Mouse (Mus musculus) B cell, adult 2 months (primary cell): ENCODE results near the gene C1qtnf1.

ENCODE experiments used
- DNase-seq, 2 experiments: peaks; one replicate each; pipeline ENCODE4 v3.0.0; 2022

The C1qtnf1 gene

DNA sequence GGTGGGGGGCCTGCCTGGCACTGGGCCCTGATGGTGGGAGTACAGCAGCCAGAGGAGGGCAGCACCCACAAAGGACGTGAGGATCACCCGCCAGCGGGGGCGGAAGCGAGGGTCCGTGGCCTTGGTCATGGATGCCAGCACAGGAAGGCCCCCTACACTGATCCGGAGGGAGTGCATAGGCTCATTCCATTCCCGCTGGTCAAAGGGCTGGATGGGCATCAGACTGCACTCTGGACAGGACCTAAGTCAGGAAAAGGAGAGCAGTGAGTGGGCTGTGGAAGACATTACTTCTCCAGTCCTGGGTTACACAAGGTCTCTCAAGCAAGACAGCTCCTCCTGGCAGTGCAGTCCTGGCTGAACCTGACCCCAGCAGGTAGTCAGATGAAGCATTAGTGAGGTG, 16.7 kb upstream of the C1qtnf1 start:
- DNase-seq, result no peak

DNA sequence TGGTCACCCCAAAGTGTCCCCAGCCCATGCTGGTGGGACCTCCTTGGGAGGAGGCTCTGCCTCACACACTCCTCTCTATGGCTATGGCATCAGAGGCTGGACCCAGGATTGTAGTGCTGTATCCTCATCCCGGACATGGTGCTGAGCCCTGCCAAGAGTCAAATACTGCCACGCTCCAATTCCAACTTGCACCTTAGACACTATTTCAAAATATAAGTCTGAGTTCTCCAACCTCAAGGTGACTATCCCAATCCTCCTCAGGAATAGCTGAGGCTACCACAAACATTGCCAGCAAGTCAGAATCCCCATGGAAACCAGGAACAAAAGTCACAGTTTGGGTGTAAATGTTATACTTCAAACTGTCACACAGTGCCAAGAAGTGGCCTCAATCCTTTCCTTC, 15.4 kb upstream of the C1qtnf1 start:
- no peak for DNase-seq

DNA sequence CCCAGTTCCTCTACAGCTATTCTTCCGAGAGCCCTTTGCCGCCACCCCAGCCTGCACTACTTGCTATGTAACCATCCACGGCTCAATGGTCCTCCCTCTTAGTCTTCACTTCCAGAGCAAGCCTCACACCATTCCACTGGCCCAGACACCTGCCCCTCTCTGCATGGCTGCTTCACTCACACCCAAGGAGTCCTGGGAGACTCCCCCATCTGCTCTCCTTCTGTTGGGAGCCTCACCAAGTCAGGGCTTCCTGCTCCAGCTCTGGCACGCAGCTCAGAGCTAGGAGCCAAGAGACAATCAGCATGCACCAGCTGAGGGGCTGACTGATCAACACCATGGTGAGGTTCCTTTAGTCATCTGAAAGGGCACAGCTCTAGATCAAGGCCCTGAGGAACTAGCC, 14.9 kb upstream of the C1qtnf1 start:
- no peak for DNase-seq

DNA sequence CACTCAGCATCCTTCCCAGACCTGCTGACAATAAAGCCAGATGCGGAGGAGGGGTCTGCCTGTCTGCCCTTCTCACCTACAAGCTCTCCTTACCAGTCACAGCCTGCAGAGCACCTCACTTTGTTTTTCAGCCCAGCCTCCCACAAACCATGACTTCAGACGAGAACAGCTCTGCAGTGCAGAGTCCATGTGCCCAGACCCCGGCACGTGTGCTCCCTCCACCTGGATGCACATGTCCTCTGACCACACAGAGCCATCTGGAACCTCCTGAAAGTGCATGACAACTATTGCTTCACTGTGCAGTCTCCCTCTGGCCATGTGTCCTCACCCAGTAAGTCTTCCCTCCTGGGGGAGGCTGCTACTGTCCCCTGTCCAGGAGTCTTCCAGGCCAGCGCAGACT, 13.7 kb upstream of the C1qtnf1 start:
- DNase-seq, result no peak

DNA sequence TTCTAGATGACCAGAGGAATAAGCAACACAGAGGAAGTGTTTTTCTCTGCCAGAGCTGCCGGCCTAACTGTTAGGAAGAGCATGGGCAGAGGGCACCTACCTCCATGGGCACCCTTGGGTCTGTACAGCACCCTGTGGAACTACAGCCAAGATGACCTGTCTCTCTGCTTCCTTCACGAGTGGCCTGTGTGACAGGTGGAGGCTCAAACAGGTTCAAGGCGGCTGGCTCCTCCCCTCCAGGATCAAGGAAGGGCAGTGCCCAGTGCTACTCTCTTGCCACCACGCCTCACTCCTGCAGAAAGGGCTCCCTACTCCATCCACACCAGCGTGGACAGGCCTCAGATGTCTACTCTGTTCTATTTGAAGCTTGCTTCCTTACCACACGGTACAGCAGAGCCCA, 12.4 kb upstream of the C1qtnf1 start:
- no peak for DNase-seq

DNA sequence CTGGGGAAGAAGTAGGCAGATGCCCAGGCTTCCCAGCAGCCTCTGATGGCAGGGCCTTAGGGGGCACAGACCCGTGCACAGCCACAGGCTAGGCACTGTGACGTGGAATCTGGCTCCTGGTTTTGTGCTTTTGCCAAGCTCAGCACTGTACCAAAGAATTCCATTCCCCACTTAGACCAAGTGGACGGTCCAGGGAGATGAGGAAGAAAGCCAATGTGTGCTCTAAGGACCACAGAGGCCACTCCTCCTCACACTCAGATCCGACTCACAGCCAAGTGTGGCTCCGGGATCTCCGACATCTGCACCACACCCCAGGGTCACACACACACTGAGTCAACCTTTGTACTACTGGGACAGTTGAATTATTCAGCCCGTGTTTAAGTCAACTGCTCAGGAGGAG, 12.0 kb upstream of the C1qtnf1 start:
- DNase-seq, result no peak

DNA sequence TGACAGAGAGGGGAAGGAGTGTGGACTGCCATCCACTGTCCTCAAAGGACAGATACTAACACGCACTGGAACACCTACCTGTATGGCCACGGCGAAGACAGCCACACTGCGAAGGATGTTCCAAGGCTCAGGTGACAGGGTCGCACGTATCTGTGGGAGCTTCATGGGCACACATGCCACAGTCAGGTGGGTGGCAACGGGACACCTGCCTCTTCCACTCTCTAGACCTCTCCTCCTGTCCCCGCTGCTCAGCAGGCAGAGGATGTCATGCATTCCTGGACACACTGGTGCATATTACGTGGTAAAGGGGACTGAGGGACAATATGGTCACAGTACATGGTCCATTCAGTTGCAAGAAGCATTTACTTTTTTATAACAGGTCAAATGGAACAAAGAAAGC, 10.5 kb upstream of the C1qtnf1 start:
- no peak for DNase-seq

DNA sequence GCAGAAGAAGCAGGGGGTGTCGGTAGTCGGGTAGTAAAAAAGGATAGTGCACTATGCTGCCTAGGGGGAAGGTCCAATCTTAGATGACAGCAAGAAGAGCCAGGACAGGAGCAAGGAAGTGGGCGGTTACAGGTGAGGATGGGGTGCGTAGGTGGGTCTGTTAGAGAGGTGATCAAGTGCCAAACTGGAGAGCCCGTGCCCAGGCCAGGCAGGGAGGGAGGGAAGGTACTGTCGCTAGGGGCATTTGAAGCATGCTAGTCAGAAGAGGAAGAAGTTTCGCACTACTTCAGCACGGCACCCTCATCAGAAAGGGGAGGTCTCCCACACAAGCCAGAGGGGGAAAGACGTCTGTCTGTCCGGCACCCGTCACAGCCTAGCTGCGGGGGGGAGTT, 9.6 kb upstream of the C1qtnf1 start:
- DNase-seq, result no peak

DNA sequence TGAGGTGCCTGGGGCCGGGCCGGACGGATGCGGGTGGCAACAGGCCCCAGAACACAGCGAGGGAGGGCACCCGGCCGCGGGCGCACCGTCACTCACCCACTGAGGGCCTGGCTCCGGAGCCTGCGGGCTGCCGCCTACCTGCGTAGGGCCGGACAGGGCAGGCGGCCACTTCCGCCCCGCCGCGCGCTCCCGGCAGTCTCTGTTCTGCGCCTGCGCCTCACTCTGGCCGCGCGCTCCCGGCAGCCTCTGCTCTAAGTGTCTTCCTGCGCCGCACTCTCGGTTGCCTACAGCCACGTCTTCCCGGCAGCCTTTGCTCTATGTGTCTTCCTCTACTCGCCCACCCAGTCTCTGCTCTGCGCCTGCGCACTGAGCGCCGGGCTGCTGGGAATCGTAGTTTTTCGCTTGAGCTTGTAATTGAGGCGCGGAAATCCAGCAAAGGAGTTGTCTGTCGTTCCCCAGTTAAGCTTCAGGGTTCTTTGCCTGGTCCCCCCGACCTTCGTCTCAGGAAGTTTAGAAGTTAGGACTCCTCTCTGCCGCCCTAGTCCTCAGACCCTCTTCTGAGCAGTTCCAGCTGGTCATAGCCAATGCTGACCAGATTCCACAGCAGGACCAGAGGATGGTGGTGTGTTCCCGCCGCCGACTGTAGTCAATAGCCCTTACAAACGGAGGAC, 9.0 kb upstream of the C1qtnf1 start, which contains the start of gene Cant1:
Gene Cant1, minus strand, starts transcription at position 253 of the 671 bp plus-strand sequence.
- peak; percentile 95 for DNase-seq

DNA sequence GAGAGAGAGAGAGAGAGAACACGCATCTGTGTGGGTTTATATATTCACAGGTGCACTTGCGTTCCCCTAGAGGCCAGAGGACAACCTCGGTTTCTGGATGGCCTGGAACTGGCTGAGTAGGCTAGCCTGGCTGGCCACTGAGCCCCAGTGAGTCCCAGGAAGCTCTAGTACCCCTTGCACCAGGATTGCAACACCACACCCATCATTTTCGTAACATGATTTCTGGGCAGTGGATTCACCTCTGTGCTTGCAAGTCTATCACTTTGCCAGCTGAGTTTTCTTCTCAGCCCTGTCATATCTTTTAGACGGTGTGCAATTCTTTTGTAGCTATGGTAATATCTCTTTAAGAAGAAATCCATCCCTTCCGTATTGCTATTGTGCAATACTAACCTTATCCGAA, 7.7 kb upstream of the C1qtnf1 start:
- DNase-seq, result no peak

DNA sequence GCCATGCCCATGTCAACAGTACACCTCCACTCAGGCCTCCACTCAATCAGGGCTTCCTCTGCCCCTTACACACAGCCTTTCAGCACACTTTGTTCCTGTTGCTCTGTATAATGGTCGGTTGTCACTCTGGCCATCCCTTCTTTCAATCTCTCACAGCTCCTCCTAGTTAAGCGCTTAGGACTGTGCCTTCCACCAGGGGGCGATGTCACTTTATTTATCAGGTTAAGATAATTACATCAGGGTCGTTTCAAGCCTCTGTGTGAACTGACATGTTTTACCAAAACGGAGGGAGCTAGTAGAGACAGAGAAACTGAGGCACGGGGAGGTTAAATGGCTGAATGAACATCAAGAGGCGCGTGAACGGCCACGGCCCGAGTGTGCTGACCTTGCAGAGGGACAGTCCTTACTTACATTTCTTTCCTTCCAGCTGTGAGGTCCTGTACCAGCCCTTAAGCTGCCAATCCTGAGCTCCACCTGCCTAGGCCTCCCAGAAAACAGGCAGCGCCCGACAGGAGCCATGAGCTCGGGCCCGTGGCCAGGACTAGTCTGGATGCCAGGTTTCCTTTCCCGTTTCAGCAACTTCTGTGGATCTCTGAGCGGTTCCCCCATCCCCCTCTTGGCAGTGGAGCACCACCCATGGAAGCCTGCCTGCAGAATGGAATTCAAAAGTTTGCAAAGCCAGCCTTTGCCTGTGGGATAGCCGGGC, 4.6 kb upstream of the C1qtnf1 start:
- DNase-seq, result peak; percentile 84 to 87

DNA sequence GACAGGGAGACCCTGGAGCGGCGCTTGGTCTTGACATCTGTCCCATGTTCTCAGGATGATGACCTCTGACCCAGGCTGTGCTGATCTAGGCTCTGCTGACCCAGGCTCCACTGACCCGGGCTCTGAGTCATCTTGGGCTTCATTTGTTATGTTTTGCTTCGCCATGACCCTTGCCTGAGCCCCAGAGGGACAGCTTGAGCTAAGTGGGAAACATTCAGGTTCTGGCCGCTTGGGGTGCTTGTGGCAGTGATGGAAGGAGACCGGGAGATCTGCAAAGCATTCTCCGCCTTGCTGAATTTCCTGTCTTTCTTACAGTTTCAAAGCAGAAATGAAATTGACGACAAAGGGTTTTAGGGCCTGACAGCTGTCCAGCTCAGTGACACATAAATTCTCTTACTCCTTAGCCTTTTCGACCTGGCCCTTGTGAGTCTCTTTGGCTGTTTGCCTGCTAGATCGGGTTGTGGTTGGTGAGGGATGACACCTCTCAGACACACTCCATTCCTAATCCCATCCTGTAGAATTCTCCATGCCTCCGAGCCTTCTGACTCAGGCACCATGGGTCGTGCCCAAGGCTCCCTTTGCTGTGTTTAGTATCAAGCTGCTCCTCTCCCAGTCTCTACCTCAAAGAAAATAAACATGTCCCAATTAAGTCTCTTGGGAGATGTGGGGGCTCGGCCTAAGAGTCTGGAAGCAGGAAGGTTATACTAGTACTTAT, 3.2 kb upstream of the C1qtnf1 start:
- DNase-seq, result no peak

DNA sequence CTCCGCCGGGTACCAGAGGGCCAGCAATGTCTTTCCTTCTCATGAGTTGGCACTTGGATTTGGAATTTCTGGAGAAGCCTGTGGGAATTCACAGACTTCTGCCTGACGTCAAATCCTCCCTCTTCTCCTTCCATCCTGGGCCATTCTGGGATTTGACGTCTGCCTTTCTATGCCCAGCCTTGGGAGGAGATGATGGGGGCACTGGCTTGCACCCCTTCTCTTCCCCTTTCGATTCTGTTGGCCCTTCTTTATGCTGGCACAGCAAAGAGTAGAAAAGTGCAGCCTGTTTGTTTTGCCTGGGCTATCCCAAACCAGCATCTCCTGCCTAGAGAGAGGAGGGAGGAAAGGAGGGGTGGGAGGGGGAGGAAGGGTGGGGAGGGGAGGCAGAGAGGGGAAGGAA, 1.2 kb upstream of the C1qtnf1 start:
- DNase-seq, result no peak

DNA sequence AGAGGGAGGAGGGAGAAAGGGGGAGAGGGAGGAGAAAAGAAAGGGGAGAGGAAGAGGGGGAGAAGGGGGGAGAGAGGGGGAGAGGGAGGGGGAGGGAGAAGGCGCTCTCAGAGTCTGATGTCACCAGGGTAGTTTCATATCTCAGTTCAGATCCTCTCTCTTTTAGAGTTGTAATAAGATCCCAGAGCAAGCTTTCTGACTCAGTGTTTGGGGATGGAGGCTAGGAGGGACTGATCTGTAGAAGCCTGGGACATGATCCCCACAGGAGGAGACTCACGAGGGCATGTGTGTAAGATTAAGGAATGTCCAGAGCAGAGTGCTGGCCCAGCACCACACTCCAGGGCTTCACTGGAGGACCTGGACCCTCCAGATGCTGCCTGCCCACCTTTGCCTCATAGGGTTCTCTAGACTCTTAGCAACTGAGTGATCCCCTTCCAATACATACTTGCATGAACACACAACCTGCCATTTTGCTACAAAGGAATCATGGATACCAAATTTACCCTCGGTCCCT, 680 bp upstream of the C1qtnf1 start:
- no peak for DNase-seq

DNA sequence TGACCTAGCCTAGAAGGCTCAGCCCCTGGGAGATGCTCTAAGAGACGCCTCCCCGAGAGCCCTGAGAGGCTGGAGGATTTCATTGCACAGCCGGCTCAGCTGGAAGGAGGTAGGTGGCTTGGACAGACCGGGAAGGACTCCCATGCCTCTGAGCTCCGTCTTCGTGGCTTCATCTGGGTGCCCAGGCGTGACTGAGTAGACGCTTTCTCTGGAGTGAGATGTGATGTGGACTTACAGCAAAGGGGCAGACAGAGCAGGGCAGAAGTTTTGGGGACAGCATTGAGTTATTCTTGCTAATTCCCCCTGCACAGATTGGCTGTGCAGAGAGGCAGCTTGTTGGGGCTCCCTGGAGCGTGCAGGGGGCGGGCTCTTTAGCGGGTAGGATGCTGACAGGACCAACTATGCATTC, 461 bp downstream of the C1qtnf1 start:
- peak in 1 of 2 experiments; percentile 18 for DNase-seq

DNA sequence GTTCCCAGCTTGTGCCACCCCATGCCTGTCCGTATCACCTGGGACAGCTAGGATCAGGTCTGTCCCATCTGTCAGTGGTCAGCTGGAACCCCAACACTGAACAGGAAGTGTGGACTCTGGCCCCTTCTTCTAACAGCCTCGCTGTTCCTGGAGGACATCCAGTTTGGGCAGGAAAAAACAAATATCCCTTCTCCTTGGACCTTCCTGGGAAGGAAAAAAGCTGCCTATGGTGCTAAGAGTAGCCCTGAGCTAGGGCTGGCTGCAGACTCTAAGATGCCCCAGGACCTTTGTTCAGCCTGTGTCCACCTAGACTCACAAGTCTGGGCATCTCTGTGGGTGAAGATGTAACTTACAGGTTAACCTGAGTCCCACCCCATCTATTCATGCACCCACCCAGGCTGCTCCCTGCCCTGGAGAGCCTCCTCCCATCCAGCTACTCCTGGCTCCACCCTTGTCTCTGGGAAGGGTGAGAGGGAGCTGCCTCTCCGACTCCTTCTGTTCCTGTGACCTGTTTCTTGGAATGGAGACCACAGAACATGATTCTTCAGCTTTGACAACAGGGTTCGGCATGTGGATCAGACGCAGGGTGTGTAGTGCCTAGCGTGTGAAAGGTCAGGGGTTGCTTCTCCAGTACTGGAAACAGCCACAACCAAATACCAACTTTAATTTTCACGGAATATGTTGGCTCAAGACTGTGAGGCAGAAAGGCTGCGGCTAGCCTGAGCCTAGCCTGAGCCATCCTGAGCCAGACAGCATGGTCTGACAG, 1.1 kb downstream of the C1qtnf1 start:
- DNase-seq, result no peak

DNA sequence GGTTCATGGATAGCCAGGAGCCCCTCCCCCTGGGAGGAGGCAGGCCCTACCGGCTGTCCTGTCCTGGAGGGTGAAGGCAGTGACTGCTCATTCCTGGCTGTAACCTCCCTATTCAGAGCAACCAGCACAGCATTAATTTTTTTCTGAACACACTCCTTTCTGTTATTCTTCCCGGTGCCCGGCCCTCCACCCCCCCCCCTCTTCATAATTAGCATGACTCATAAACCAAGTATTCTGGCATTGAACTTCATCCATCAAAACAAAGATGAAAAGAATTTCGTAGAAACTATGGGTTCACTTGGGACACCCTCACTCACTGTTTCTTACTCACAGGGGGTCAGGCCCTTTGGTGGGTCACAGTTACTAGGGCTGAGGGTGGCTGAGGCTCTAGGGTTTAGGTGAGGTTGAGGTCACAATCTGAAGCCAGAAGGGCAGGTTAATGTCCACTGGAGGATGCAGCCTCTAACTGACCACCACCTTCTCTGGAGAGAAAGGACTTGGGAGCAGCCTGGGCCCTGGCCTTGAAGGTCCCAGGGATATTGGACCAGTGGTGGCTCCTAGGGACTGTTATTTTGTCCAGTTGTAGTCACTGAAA, 2.4 kb downstream of the C1qtnf1 start:
- no peak for DNase-seq

DNA sequence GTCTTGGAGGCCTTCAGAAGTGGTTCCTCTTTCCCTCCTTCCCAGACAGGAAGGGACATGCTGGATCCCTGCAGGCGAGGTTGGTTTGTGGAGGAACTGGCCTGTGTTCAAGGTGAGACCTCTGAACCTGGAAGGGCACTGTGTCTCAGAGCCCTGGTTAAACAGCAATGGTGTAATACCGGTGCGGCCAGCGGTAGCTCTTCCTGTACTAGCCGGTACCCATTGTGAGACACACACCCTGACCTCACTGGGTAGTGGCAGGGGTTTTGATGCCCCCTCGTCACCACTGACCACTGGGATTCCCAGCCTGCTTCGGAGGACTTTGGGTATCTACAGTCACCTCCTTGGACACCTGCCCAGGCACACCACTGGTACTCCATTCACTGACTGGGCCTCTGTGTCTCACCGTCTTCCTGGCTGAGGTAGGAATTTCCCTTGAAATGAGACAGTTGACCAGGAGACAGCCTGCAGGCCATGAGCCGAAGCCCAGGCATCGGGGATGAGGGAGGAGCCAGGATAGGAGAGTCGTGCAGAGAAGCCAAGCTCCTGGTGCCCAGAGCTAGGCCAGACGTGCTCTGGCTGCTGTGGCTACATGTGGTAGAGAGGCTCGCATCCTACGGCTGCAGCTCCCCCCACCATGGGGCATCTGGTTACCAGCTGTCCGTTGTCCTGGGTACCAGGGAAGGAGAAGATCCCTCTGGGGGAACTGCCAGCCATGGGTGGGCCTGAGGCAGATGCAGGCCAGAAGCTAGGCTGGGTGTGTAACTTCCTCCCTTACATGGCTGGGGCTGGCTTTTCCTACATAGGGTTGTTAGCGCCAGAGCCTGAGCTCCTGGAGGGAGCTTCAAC, 3.3 kb downstream of the C1qtnf1 start:
- no peak for DNase-seq

DNA sequence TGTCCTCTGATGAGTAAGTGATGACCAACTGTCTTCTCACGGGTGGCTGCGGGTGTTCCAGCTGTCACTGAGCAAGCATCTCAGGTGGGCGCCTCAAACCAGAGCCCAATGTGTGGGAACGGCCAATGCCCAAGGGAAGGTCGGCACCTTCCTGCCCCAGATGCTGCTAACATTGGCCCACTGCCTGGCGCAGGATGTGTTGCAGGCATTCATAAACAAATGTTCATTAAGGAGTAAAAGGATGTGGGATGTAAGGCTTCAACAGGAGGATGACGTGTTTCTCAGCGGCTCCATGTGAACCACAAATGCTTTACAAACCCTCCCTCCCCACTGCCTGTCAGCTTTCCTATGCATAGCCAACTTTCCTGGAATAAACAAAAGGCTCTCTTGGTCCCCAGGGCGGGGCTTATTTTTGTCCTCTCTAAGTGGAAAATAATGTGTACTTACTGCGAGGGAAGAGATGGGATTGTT, 5.4 kb downstream of the C1qtnf1 start:
- no peak for DNase-seq

DNA sequence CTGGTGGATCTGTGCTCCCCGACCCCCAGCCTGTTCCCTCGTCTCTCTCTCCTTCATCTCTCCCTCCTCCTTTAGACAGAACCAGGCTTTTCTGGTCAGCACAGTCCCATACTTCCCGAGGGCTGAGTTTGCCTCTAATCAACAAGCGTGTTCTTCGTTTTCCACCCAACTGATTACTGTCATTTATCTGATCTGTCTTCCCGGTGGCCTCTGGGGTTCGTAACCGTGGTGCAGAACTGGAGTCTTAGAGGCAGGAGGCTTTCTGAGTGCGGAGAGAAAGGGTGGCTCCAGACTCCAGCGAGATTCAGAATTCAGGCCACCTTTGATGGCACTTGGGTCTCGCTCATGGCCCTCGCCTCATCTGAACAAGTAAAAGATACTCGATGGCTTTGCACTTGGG, 6.1 kb downstream of the C1qtnf1 start:
- no peak for DNase-seq

DNA sequence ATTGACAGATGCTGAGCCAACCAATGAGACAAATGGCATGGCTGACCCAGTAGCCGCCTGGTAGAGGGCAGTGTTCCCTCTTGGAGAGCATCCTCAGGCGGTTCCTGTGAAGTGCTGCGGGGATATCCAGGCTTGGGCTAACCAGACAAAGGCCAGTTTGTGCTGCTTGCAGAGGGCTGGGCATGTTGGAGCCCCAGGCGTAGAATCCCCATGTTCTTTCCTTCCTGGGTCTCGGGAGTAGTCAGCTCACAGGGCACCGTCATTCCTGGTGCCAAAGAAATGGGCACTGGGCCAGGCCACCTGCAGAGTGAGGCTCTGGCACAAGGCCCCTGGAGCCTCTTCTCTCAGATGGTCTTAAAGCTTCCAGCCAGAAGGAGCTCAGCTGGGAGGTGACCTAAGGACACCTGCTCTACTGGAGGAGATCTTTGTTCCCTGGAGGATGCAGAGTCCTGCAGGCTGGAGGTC, 8.5 kb downstream of the C1qtnf1 start:
- no peak for DNase-seq
